Mouse (Mus musculus) heart, postnatal 10 days (tissue): ENCODE data around the gene Sun3. TPM values are rescaled to one million over a fixed set of nuclear protein-coding genes. Genes with fewer than 3 reads are reported as not detected.

Experiments used
- DNase-seq, 2 experiments: peaks; one replicate each; pipeline ENCODE4 v3.0.0; 2021
- intact Hi-C: fragments of 180-260 bp; cut with DNase I; formaldehyde crosslinking; loops from one replicate; pipeline ENCODE4 v1.15.1; 2025
- total RNA-seq, 2 experiments: library from RNA; stranded (reverse); gene quantifications; 2 replicates each; pipeline ENCODE4 v1.2.3; 2021

The Sun3 gene
- total RNA-seq = 1 to 10 TPM; 4.8 to 5.5 TPM

GRCm38 (mm10) chr11:9048703-9049060, at the start of gene Sun3:
TSS of gene Sun3 (minus strand) at chr11:9048991.
- intact Hi-C loops = no loop called here
- no peak for DNase-seq

DNA sequence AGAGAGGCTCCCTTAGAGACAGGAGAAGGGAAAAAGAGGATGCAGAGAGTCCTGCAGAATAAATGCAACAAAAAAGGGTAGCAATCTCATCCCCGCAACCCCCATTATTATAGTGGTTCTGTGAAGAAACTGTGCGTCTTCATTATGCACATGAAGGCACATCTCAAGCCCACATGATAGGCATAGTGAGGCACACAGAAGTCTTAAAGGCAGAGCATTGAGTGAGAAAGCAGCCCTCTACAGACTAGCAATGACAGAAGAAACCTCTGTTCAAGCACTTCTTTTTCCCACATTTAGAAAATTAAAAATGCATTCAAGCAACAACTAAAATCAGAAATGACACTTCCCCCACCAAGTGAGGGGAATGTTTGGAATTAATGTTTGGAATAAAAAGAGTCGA, 27.7 kb upstream of the Sun3 start:
- no peak for DNase-seq
- intact Hi-C loops = no loop called here

DNA sequence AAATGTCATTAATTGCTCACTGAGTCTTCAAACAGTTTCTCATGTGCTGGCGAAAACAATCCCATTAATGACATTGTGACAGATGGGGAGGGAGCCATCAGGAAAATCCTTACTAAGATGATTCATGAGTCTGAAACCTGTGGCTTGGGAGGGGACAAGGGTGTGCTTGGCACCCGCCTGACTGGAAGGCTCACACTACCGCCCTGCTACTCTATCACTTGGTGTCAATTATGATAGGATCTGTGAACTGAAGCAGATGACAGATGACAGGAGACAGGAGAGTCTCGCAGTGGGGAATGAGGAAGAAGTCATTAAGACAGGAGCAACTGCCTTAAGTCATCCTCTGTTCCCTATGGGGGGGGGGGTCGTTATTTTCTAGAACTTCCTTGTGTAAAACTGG, 11.7 kb upstream of the Sun3 start:
- intact Hi-C loops = no loop called here
- no peak for DNase-seq

GRCm38 (mm10) chr11:9060029-9060428, 11.2 kb upstream of the Sun3 start:
- intact Hi-C loops = no loop called here
- DNase-seq = no peak

DNA sequence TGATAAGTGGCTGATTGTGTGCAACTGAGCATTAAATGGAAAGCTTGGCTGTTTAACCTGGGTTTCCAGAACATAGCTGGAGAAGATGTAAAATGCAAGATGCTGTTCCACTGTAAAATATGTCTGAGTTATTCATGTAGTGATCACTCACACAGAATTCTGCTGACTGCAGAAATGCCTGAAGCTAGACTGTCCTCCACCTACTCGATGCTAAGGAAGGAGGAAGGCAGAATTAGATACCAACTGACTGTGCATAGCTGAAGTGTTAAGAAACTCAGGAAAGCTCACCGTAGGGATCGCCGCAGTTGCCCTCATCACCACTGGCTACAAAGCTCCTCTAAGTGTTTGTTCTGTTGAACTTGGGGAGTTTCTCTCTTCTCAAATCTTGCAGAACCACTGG, 8.9 kb upstream of the Sun3 start:
- intact Hi-C loops = no loop called here
- no peak for DNase-seq

GRCm38 (mm10) chr11:9056937-9057336, 8.1 kb upstream of the Sun3 start:
- intact Hi-C loops = no loop called here
- no peak for DNase-seq

- intact Hi-C loops = no loop called here
- no peak for DNase-seq
Measured at GRCm38 (mm10) chr11:9051895-9052294, 3.1 kb upstream of the Sun3 start.

DNA sequence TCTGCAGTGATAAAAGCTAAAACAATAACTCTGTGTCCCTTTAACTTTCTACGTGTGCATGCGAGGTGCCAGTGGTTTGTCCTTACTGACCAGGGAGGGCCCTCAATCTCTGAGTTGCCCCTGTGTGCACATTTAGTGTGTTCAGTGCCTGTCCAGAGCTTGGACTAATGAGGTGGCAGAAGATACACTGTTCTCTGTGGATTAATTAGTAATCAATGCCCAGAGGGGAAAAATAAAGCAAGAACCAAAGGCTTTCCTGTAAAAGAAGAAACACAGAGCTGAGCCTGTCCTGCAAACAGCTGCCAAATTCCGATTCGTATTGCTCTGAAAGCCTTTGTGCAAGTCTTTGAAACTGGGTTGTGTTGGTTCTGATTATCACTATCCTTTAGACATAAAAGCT, 1.4 kb upstream of the Sun3 start:
- DNase-seq = no peak
- intact Hi-C loops = no loop called here

GRCm38 (mm10) chr11:9048011-9048702, 634 bp downstream of the Sun3 start, which contains the start of gene Gm11992:
TSS of gene Gm11992 (plus strand) at chr11:9048594.
- DNase-seq = peak; percentile 92
- intact Hi-C loops = no loop called here

- intact Hi-C loops = loop anchor here (2.0 kb wide), 1 partner anchor 72 kb away; the partner anchor contains the start of gene Upp1
- DNase-seq = peak; percentile 56 to 68
Measured at GRCm38 (mm10) chr11:9047044-9047443, 1.7 kb downstream of the Sun3 start.

GRCm38 (mm10) chr11:9046546-9046945, 2.2 kb downstream of the Sun3 start:
- intact Hi-C loops = loop anchor here (2.0 kb wide), 1 partner anchor 72 kb away; the partner anchor contains the start of gene Upp1
- DNase-seq = peak in 1 of 2 experiments; percentile 13

DNA sequence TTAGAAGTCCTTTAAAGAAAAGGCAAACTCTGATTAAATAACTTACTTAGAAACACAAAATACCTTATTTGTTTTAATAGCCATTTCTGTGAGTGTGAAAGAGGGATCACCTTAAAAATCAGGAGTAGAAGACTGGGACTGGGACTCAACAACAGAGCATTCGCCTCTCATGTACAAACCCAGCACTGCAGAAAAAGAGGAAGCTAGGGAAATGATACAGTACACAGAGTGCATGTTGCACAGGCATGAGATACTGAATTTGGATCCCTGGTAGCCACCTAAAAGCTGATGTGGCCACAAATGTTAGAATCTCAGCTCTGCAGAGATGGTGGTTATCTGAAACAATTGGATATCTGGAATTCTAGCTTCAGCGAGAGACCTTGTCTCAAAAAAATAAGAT, 17.3 kb downstream of the Sun3 start:
- intact Hi-C loops = no loop called here
- no peak for DNase-seq

- intact Hi-C loops = no loop called here
- peak; percentile 59 to 72 for DNase-seq
Measured at GRCm38 (mm10) chr11:9025211-9025610, 23.6 kb downstream of the Sun3 start.

DNA sequence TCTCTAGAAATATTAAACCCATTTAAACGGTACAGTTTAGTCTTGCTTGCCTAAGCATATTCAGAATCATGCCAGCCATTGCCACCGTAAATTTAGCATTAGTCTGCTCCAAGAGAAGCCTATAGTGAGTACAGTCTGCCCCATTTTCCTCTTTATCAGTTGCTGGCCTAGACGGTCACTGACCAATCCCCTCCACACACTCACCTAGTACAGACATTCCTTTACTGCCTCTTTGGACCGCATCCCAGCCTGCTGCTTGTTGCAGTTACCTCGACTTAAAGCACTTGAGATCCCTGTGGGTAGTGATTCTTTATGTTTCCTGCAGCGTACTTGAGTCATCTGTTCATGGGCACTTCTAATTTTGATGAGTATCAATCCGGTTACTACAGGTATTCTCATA, 24.0 kb downstream of the Sun3 start:
- DNase-seq = peak in 1 of 2 experiments; percentile 30
- intact Hi-C loops = no loop called here

DNA sequence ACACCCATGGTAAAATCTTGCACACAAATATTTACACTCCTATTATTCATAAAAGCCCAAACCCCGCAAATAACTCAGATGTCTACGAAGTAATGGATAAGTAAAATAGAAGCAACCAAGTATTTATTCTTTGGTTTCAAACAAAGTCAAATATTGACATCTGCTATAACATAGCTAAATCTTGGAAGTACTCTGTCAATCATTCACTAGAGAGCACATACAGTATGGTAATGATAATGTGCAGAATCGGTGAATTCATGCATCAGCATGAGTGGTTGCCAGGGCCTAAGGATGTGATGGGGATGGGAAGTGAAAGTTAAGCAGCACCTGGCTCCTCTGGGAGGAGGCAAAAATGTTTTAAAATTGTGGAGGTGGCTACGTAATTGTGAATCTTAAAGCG, 28.6 kb downstream of the Sun3 start:
- intact Hi-C loops = no loop called here
- DNase-seq = no peak

DNA sequence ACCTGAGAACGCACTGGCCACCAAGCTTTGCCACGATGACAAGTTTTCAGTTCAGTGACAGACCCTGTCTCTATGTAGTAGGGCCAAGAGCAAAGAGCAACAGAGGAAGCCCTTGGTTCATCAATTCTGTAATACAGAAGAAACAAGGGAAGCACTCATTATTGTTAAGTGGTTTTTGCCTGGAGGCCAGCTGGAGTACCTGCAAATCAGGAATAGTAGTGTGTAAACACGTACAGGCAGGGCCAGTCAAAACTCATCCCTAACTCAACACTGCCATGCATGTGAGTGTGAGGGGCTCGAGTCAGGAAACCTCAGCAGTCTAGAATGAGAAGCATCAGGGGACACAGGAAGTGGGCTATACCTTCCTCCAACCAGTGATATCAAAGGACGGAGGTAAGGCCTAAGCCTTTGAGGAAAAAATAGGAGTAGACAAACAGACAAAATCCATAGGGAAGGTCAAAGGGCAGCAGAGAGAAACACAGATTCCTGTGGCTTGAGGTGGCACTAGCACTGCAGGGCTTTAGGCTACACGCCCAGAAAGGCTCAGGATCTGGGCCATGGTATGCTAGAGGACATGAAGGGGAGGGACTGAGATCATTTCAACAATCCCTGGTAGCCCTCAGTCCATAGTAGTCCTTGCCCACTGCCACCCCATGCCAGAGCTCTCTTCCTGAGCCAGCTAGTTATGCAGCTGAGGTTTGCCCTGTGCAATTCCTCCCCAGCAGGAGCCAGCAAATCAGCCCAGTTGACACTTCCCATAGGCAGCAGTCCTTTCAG, 30.1 kb downstream of the Sun3 start:
- intact Hi-C loops = no loop called here
- DNase-seq = peak; percentile 17 to 33

- intact Hi-C loops = no loop called here
- no peak for DNase-seq
Measured at GRCm38 (mm10) chr11:9014740-9015139, 34.1 kb downstream of the Sun3 start.

GRCm38 (mm10) chr11:9011348-9011747, 37.4 kb downstream of the Sun3 start:
- DNase-seq = no peak
- intact Hi-C loops = no loop called here

GRCm38 (mm10) chr11:9010853-9011339, 37.9 kb downstream of the Sun3 start, which contains the start of gene Hus1:
TSS of gene Hus1 (minus strand) at chr11:9011191.
- intact Hi-C loops = no loop called here
- DNase-seq = peak; percentile 93 to 94

DNA sequence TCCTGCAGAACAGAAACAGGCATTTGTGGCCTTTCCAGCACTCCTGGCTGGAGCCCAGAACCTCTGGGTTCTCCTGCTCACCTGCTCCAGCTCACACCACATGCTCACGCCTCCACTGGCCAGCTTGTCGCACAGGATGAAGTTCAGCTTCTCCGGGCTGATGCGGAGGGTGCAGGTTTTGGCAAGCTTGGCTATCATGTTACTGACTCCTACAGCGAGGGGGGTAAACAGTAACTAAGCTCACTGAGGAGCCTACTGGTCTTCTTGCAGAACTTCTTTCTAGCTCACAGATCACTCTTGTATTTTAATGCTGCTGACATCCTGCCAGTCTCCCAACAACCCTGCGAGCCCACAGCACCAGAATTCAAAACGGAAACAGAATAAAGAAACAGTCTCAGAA, 38.4 kb downstream of the Sun3 start:
- intact Hi-C loops = no loop called here

GRCm38 (mm10) chr11:9008761-9009160, 40.0 kb downstream of the Sun3 start:
- intact Hi-C loops = no loop called here
- no peak for DNase-seq

More for the DNA sequence above, 38.4 kb downstream of the Sun3 start:
- DNase-seq = no peak

- DNase-seq = no peak
- intact Hi-C loops = no loop called here
Measured at GRCm38 (mm10) chr11:8988084-8988483, 60.7 kb downstream of the Sun3 start.
